Mouse (Mus musculus) monocyte, adult 5-6 weeks (primary cell): ENCODE results near the gene Tnip1. TPM values are rescaled to one million over a fixed set of nuclear protein-coding genes. Genes with fewer than 3 reads are reported as not detected.

ENCODE experiments used
- ATAC-seq: fragments of 153-309, 156-312 bp; replicated peaks from 2 replicates; pipeline ENCODE4 v1.8.0; 2017; ENCODE audit warnings: mild to moderate bottlenecking; ENCODE audit not compliant: low TSS enrichment, insufficient number of reproducible peaks, severe bottlenecking, poor library complexity, low FRiP score
- total RNA-seq: library from RNA; stranded (forward); fragments of 200-1000, 200-491, 200-594 nt; gene quantifications from 3 replicates; pipeline ENCODE4 v1.2.3, GENCODE M21; 2017

Tnip1 gene
- total RNA-seq, 1 experiment from 2014 or later = 78.5 TPM

DNA sequence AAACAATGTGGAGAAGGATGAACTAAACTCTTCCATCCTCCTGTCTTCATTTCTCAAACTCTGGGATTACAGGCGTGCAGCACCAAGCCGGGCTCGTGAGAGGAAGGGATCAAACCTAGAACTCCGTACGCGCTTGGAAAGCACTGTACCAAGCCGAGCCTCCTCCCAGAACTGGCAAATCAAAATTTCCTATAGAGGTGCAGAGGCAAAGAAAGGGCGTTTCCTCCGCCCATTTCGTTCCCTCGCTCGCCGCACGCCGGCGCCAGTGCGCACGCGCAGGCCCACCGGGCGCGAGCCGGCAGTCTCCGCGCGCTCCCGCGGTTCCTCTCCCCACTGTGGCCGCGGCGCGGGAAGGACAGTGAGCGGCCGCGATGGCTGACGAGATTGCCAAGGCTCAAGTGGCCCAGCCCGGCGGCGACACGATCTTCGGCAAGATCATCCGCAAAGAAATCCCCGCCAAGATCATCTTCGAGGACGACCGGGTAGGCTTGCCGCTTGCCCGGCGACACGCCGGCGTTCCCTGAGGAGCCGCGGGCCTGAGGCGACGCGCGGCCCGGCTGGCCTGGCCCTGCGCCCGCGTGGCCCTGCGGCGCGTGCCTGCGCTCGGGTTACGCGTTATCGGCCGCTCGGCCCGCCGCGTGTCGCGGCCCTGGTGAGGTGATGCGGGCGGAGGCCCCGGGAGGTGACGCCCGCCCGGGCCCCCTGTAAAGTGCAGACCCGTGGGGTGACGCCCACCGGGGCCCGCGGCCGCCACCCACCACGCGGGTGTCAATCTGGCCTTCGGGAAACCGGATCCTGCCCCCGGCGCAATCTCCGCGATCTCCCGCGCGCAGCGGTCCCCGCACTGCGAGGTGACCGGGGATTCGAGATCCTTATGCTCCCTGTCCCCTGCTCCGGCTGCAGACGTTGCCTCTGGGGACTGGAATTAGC is 96.3 kb downstream of the Tnip1 start, which contains the start of gene Hint1:
Gene Hint1, plus strand, starts transcription at position 265 of the 930 bp plus-strand sequence.
- ATAC-seq = peak; percentile 71

DNA sequence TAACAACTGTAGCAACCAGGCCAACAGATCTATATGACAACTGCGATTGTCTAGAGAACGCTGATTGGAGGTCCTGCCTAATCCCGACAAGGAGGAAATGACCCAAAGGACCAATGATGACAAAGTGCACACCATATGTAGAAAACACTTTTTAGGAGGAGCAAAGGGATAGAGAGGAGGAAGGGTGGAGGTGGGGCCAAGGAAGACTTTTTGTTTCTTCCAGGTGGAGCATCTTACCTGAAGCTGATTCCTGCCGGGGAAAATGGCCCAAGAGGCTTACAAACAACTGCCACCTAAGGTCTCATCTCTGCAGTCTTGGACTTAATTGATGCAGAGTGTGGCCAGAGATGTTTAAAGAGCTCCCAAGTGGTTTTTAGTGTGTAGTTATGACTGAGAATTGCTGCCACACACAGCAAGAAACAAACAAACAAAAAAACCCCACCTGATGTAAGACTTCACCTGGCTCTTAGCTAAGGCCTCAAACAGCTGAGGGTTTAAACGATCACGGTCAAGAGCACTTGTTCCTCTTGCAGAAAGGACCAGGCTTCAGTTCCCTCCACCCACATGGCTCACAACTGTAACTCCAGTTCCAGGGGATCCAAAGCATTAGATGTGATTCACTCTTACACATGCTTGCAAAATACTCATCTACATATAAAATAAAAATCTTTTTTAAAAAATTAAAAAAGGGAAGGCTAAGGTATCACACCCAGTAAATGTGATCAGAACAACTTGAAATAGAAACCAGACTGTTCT is 97.2 kb downstream of the Tnip1 start:
- ATAC-seq = no peak

DNA sequence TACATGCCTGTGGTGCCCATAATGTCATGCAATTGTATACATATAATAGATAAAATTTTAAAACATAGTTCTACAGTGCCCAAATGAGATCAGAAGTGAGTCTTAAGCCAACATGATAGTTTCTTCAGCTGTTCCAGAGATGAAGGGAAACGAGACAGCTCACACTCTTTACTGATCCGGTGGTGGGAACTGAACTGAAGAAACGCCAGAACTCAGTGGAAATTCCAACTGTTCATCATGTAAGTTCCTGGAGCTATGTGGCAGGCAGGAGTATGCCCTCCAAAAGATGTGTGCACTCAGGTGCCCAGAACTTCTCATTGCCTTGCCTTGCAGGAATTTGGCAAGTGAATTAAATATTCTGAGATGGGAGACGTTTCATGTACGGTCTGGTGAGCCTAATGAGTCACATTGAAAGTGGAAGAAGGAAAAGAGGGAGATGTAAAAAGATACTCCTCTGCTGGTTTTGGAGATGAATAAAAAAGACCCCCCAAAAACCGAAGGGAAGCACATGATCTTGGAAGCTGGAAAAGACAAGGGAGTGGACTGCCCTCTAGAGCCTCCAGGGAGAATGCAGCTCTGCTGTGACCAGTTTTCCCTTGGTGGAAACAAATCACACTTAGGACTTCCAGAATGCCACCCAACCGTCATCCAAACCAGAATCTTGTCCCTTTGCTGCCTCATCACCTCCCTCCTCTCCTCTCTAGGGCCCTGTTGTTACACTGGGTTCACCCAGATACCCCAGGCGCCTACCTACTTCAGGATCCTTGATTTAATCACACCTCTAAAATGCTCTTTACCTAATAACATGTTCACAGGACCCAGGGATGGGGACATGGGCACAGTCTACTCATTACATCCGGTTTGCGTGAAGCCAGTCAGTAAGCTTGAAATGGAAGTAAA is 99.8 kb downstream of the Tnip1 start:
- ATAC-seq = no peak

DNA sequence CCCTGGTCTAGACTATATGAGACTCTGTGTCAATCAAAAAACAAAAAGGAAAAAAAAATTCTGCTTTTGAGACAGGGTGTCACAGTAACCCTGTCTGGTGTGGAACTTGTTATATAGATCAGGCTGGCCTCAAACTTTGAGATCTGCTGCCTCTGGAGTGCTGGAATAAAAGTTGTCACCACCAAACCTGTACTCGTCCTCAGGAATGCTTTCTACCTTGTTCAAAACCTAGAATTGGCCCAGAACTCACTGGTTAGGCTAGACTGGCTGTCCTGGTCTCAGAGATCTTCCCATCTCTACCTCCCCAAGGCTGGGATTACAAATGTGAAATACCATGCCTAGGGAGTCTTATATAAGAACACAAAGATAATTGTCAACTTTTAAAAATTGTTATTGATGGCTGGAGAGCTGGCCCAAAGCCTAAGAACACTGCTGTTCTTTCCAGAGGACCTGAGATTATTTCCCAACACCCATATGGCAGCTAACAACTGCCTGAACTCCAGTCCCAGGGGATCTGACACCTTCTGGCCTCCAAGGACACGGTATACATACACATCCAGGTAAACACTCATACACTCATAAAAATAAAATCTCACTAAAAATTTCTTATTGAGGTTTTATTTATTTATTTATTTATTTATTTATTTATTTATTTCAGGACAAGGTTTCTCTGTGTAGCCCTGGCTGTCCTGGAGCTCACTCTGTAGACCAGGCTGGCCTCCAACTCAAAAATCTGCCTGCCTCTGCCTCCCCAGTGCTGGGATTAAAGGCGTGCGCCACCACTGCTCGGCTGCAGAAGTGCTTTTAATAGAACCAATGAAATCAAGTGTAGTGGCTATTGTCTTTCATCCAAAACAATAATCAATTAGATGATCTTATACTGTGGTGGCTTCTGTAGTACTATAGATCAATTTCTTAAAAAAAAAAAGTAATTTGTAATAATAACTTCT is 101.0 kb downstream of the Tnip1 start:
- no peak for ATAC-seq

Other genes starting within 250 kb of the Tnip1 start
- 142 to 226 TPM (median 192 TPM) in 3 replicates for gene Cdc42se2, start 175.2 kb downstream of the Tnip1 start, total RNA-seq
- gene Lyrm7, start 102.0 kb downstream of the Tnip1 start, total RNA-seq = 1.1 to 9.4 TPM (median 4.3 TPM) in 3 replicates
- 266 to 549 TPM (median 344 TPM) in 3 replicates for gene Hint1, start 96.5 kb downstream of the Tnip1 start, total RNA-seq
- gene Gpx3, start 60.5 kb downstream of the Tnip1 start, total RNA-seq = 0.29 TPM in 1 of 3 replicates, not detected in the others
- gene Anxa6, start 70.5 kb upstream of the Tnip1 start, total RNA-seq = 264 to 506 TPM (median 281 TPM) in 3 replicates
- 41.1 to 55.7 TPM (median 42.3 TPM) in 3 replicates for gene Ccdc69, start 115.2 kb upstream of the Tnip1 start, total RNA-seq
- 182 to 271 TPM (median 223 TPM) in 3 replicates for gene Gm2a, start 135.2 kb upstream of the Tnip1 start, total RNA-seq
- not detected in 3 replicates for gene Slc36a3, start 188.8 kb upstream of the Tnip1 start, total RNA-seq
- not detected in 3 replicates for gene Slc36a2, start 222.2 kb upstream of the Tnip1 start, total RNA-seq
- gene Slc36a1, start 241.4 kb upstream of the Tnip1 start, total RNA-seq = 5.2 to 11.1 TPM (median 8.1 TPM) in 3 replicates